Mouse (Mus musculus): Measurements from ENCODE around the gene Eda2r. TPM values are rescaled to one million over a fixed set of nuclear protein-coding genes. Genes with fewer than 3 reads are reported as not detected.

The Eda2r gene
- 1.0 TPM for polyA plus RNA-seq (2014; fragmentation: Illumina TruSeq; extraction: RNeasy Lipid Tissue Mini Kit (QIAGEN cat#74804); ENCODE audit: low read depth, low replicate concordance)

DNA sequence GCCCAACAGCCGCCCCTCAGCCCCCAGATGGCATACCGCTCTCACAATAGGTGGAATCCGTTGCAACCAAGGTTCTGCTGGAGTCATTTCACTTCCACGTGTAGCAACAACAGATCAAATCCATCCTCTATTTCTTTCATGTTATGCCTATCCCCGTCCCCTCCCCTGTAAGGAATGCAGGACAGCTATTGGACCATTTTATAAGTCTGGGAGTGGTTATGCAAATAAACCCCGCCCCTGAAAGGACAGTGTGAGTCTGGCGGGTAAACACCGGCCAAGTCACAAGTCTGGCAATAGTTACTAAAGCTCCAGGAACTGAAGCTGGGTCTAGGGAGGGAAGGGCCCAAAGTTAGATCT is at the start of gene Eda2r:
Gene Eda2r, minus strand, starts transcription at position 152 of the 357 bp plus-strand sequence.

